Mouse (Mus musculus): Measurements from ENCODE around the gene Bahcc1.

The Bahcc1 gene

DNA sequence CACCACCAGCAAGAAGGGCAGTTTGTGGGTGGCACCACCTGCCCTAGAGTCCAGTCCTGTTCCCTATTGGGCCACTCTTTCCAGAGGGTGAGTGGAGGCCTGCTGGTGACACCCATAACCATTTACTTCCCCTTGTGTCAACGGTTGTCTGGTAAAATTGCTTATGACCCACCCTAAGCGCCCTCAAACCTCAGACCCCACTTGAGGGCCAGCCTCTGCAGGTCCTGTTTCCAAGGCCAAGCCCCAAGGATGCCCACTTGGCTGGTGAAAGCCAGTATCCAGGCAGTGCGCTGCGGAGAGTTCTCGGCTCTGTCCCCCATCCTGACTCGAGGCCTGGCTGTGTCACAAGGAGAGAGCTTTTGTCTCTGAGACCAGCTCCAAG is 28.0 kb downstream of the Bahcc1 start:
- in situ Hi-C loops (cut with MseI, MboI) = no loop called here

DNA sequence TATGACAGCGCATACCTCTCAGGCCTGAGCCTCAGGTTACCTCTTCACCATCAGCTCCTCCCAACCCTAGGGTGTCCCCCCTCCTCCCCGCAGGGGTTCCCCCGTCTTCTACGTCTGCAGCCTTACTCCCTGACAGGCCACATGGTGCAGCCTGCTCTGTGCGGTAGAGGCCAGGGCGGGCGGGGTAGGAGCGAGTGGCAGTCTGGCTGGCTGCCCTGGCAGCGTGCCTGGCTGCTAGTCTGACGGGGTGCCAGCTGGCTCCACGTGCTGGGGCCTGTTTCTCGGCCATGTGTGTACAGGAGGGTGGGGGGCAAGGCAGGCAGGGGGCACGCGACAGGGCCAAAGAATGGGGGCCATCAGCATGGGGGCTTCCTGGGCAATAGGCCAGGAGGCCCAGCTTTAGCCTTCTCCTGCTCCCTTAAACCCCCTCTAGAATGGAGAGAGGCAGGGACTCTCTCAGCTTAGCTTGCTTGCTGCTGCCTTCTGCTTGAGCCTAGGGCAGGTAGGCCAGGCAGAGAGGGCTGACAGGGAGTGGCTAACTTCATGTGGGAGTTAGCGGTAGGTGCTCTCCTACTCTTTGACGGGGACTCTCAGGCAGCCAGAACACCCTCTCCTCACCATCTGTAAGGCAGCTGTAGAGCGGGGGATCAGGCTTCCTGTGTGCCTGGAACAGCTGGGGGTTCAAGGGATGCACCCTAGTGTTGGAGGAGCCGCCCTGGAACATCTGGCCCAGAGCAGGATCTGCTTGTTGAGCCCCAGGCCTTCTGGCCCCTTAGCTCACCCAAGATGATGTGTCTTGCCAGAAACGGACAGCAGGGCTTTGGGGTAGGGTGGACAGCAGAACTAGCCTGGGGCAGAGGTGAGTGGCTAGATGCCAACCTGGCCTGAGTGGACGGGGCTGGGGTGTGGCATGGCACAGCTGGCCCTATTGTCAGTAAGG is 28.9 kb downstream of the Bahcc1 start:
- in situ Hi-C loops (cut with MseI, MboI) = no loop called here

- in situ Hi-C loops (cut with MseI, MboI) = no loop called here
Measured at GRCm38 (mm10) chr11:120262356-120262901, 29.7 kb downstream of the Bahcc1 start.

DNA sequence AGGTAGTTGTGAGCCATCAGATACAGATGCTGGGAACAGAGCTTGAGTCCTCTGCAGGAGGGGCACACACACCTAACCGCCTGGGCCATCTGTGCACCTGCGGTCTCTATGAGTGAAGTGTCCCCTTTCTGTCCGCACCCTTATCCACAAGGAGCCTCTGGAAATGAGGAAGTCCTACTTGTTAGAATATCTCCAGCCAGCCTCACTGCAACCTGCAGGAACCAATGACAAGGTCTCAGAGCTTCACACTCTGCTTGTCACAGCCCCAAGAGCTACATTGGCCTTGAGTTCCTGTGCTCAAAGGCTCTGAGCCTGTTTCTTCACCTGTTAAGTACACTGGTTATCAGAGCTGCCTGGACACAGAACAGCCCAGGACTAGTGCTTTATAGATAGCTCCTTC is 30.4 kb downstream of the Bahcc1 start:
- in situ Hi-C loops (cut with MseI, MboI) = no loop called here

GRCm38 (mm10) chr11:120264008-120264407 is 31.3 kb downstream of the Bahcc1 start:
- in situ Hi-C loops (cut with MseI, MboI) = no loop called here

GRCm38 (mm10) chr11:120265458-120265857 is 32.7 kb downstream of the Bahcc1 start:
- in situ Hi-C loops (cut with MseI, MboI) = no loop called here

DNA sequence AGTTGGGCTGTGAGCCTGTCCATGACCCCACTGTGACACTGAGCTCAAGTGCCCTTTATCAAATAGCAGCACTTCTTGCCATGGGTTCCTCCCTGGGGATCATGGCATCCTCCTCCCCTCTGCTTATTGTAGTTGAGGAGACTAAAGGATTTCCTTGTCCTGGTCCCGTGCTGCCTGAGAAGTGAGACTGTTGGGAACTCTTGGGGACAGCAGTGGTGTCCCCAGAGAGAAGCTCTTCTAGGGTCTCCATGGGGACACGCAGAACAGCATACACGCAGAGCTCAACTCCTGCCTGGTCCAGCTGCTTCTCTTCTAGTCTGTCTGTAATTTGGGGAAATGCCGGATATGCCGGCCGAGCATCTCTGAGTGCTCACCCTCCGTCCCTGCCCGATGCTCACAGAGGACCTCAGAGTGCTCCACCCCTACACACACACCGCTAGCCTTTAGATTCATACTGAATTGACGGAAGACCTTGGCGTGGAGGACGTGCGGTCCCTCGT is 33.6 kb downstream of the Bahcc1 start:
- in situ Hi-C loops (cut with MseI, MboI) = no loop called here

DNA sequence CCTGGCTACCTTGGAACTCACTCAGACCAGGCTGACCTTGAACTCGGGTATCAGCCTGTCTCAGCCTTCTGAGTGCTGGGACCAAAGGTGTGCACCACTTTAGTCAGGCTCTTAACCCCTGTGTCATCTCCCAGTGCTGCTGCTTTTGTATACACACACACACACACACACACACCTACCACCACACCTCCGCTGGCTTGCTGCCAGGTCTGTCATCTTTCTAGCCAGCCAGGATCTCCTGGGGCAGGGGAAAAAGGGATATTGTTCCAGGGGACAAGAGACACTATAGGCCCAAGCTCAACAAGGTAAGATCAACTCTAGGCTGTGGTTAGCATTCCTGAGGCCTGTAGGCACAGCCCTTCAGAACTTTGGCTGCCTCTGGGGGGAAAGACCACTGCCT is 34.5 kb downstream of the Bahcc1 start:
- in situ Hi-C loops (cut with MseI, MboI) = no loop called here

GRCm38 (mm10) chr11:120267676-120268075 is 34.9 kb downstream of the Bahcc1 start:
- in situ Hi-C loops (cut with MseI, MboI) = no loop called here

DNA sequence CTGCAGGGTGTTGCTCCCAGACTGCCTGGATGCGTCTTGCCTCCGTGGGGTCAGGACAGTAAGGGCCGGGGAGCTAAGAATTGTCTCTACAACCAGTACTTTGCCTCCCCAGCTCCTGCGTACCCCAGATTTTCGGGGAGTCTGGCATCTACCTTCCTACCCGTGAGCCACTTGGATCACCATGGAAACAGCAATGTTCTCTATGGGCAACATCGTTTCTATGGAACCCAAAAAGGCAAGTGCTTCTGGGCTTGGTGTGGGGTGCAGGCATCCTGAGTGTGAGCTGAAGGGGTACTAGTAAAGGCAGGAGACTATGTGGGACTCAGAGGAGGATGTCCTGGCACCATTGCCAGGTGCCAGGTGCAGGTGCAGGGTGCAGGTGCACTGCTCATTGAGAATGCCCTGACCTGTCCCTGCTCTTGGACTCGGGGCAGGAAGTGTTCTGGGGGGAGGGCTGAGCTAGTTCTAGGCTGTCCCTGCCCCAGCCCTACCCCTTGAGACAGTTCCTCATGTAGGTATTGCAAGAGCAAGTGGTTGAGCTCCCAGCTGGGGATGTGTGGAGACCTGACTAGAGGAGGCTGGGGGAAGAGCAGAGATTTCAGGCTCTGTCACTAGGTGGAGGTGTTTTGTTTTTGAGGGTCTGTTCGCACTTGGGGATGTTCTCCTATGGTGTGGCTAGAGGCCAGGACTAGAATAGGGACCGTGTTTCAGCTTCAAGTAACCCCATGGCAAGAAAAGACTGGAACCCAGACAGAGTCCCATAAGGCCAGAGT is 35.6 kb downstream of the Bahcc1 start:
- in situ Hi-C loops (cut with MseI, MboI) = no loop called here

DNA sequence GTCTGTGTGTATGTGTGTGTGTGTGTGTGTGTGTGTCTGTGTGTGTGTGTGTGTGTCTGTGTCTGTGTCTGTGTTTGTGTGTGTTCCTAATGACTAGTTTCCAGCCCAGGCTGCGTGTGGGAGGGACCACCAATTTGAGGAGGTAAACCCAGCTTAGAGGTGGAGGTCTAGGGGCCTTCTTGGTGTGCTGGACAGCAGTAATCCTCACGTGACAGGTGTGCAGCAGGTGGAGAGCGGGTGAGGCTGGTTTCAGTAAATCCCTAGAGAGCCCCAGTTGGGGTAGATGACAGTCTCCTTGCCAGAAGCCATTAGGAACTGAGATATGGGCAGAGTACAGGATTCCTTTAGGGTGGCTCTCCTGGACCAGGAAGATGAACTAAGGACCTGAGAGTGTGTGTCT is 36.3 kb downstream of the Bahcc1 start:
- in situ Hi-C loops (cut with MseI, MboI) = no loop called here

GRCm38 (mm10) chr11:120269498-120270104 is 36.9 kb downstream of the Bahcc1 start:
- in situ Hi-C loops (cut with MseI, MboI) = no loop called here

DNA sequence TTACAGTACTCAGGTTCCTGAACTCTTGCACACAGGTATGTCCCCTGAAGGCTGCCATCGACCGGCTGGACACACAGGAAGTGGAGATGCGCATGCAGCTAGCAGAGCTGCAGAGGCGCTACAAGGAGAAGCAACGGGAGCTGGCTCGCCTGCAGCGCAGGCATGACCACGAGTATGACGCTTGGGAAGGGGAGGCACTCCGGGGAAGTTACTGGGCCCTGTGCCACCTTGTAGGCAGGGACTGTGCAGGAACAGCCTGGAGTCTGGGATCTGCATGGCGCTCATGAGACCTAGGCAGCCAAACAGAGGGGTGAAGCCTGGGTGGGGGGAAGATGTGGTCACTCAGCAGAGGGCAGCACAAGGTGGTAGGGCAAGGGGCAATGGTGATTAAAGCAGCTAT is 46.6 kb downstream of the Bahcc1 start:
- in situ Hi-C loops (cut with MseI, MboI) = no loop called here

DNA sequence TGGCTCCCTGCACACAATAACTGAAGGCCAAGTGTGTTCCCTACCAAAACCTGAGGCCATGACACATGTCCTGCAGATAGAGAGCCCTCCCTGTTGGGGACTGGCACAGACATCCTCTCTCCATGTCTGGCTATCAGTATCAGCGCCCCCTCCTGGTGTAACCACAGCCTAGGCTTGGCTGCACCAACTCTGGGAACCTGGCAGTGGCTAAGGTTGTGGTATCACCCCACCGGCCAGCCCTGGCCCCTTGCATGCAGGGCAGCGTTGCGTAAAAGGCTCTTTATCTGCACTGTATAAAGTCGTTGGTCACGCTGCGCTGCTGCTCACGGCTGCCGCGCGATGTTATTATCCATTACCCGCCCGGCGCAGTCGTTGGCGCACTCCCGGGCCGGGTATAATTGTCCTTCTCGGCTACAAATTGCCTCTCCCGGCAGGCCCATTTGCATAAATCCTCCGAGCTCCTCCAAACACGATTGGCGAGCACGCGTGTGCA is 47.6 kb downstream of the Bahcc1 start:
- in situ Hi-C loops (cut with MseI, MboI) = no loop called here

DNA sequence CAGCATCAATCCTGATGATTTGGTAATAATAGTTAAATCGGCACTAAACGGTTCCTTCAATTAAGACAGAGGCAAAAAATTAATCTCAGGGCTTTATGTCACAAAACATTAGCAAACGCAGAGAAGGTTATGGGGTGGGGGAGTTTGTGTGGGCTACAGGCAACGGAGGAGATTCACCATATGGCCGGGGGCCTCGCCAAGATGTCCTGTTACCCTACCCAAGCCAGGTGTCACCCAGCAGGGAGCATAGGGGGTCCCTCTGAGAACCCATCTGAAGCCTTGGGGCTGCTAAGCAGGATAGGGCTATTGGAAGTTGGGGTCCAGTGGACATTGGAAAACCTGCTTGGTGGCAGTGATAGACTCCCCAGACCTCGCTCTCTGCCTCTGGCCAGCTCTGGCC is 48.0 kb downstream of the Bahcc1 start:
- in situ Hi-C loops (cut with MseI, MboI) = no loop called here

DNA sequence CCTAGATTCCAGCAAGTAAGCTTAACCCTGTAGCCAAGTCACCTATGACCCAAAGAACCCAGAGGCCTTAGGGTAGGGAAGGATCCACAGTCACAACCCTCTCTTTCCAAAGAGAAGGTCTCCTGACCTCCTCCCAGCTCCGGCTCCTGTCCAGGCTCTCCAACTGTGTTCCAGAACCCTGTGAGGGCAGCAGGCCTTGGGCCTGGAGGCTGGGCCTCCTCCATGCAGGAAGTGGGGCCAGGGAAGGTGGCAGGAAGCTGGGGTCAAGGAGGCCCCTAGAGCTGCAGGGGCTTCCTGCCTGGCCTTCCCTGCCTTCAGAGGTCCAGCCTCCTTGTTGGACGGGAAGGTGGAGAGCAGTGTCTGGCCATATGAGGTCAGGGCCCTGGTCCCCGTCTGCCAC is 48.5 kb downstream of the Bahcc1 start:
- in situ Hi-C loops (cut with MseI, MboI) = no loop called here

DNA sequence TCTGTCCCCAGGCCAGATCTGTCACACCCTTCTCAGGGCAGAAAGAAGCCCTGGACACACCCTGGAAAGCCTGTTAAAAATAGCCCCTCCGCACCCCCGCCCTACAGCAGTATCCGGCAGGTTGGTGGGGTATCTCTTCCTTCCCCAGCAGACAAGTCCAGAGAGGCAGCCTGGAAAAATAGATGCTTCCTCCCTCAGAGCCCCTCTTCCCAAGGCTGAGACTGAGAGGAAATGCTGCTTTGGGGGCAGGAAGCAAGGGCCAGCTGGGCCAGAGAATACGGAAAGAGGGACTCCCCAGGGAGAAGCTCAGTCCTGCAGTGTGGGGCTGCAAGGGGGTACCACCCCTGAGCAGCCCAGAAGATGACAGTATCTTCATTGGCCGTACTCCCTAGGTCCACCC is 50.8 kb downstream of the Bahcc1 start:
- in situ Hi-C loops (cut with MseI, MboI) = no loop called here

DNA sequence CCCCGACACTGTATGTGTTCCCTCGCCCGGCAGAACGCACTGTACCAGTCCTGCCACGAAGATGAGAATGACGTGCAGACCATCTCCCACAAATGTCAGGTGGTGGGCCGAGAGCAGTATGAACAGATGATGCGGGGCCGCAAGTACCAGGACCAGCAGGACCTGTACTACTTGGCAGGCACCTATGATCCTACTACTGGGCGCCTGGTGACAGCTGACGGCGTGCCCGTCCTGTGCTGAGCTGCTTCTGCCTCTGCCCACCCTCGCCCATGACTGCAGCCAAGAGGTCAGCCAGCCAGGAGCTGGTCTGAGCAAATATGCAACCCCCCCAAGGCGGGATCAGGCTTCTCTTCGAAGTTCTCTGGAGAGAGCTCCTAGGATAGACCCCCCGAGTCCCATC is 56.9 kb downstream of the Bahcc1 start:
- in situ Hi-C loops (cut with MseI, MboI) = no loop called here

- in situ Hi-C loops (cut with MseI, MboI) = no loop called here
Measured at GRCm38 (mm10) chr11:120290266-120290665, 57.5 kb downstream of the Bahcc1 start.

- in situ Hi-C loops (cut with MseI, MboI) = no loop called here
Measured at GRCm38 (mm10) chr11:120293714-120294113, 61.0 kb downstream of the Bahcc1 start.

DNA sequence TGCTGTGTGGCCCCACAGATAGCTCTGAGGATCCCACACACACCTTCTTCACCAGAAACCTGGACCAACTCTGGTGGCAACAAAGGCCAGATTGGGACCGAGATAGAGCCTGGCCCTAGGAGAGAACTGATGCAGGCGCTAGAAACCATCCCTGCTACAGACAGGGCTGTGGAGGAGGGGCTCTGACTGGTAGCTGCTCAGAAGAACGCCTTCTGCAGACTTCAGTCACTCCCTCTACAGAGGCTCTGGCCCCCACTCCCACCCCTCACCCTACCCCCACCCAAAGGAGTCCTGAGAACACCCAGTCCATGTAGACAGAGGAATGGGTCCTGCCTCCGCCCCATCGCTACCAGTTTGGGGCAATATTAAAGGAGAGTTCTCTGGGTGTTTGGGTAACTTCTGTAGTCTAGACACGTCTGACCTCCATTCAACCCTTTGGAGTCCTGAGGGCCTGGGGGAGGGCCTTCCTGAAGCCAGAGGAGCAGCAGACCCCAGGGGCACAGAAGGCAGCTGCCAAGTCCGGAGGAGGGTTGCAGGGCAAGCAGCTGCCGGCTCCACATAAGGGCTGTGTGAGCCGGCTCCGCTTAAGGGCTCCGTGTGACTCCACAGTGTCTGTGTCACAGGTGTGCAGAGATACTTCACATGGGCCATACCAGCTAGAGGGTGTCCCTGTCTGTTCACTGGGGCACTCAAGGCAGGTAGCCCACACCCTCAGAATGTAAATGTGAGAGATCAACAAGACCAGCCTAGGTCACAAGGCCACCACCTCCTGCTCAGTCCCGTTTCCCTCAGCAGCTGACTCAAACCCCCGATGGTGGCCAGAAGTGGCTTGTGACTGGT is 63.8 kb downstream of the Bahcc1 start:
- in situ Hi-C loops (cut with MseI, MboI) = no loop called here

Data from mouse trophoblast stem cell (cell line).